Mouse (Mus musculus) spleen, adult 2 months (tissue): Measurements from ENCODE around the gene Rptor.

Experiments
- CTCF ChIP-seq: fragments of 200-500 bp; IDR thresholded peaks from 2 replicates; pipeline ENCODE4 v1.5.1; 2011; ENCODE audit warnings: mild to moderate bottlenecking, inconsistent platforms; ENCODE audit not compliant: insufficient read depth, insufficient read length, insufficient replicate concordance; ENCODE audit errors: extremely low read depth
- POLR2A ChIP-seq: fragments of 200-500 bp; IDR thresholded peaks from 2 replicates; pipeline ENCODE4 v1.6.1; 2011; ENCODE audit warnings: low read depth, low read length, inconsistent platforms

DNA sequence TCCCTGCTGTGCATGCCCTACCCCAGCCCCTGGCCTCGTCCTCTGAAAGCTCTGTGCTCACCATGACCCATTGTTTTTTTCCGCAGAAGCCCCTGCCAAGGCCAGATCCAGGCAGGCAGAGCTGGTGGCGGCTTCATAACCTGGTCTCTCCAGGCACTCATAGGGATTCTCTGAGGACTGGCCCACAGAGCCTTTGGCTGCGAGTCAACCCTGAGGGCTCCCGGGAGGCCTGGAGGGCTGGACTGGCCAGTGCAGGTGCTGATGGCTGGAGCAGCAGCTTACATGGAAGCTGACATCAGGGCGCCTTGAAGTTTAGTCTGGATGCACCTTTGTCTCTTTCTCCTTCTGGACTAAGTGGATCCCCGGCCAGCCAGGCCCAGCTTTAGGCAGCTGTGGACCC lies 315.8 kb downstream of the Rptor start:
- TF ChIP-seq CTCF = no peak
- TF ChIP-seq POLR2A = no peak
